26 mouse cellular contexts compared by ENCODE assay signal in the genomic region with DNA sequence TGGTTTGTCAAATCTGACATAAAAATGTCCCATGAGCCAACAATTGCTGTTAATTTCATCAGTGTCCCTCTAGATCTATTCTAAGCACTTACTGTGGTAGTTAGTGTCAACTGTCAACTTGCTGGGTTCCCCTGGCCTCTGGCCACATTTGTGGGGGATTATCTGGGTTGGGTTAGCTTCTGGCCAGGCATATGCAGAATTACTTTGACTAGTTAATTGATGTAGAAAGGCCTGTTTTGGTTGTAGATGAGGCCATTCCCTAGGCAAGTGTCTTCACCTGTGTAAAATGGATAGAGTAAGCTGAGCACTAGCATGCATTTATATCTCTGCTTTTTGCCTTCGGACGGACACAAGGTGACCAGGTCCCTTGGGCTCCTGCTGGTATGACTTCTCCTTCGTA.
"Had no signal": no experiment of that assay in that cellular context is flagged by ENCODE, and none has a peak within 500 bp of the region (broad histone marks: within the 10 kb centered on the region; RNA-seq: fewer than 3 reads in every experiment).

No protein-coding gene starts in this region.

- H3K4me1 ChIP-seq: embryonic facial prominence, embryonic 15.5 days; forebrain, embryonic 12.5 days; forebrain, embryonic 13.5 days; forebrain, embryonic 15.5 days had no signal

- H3K36me3 ChIP-seq: embryonic facial prominence, embryonic 12.5 days; embryonic facial prominence, embryonic 13.5 days; embryonic facial prominence, embryonic 15.5 days; forebrain, embryonic 10.5 days; forebrain, embryonic 12.5 days; forebrain, embryonic 15.5 days had no signal

- H3K4me3 ChIP-seq: embryonic facial prominence, embryonic 10.5 days; embryonic facial prominence, embryonic 12.5 days; embryonic facial prominence, embryonic 13.5 days; embryonic facial prominence, embryonic 15.5 days; erythroblast, embryonic 14.5 days; forebrain, embryonic 10.5 days; forebrain, embryonic 12.5 days; forebrain, embryonic 13.5 days; forebrain, embryonic 15.5 days; gastrocnemius, adult 2 months had no signal

- H3K4me2 ChIP-seq: embryonic facial prominence, embryonic 12.5 days; embryonic facial prominence, embryonic 13.5 days; embryonic facial prominence, embryonic 15.5 days; forebrain, embryonic 12.5 days; forebrain, embryonic 13.5 days; forebrain, embryonic 15.5 days had no signal

- H3K27ac ChIP-seq: embryonic facial prominence, embryonic 10.5 days; embryonic facial prominence, embryonic 12.5 days; embryonic facial prominence, embryonic 13.5 days; embryonic facial prominence, embryonic 15.5 days; forebrain, embryonic 10.5 days; forebrain, embryonic 12.5 days; forebrain, embryonic 13.5 days; forebrain, embryonic 15.5 days; gastrocnemius, adult 2 months had no signal

- H3K27me3 ChIP-seq: embryonic facial prominence, embryonic 12.5 days; embryonic facial prominence, embryonic 13.5 days; embryonic facial prominence, embryonic 15.5 days; forebrain, embryonic 12.5 days; forebrain, embryonic 13.5 days; forebrain, embryonic 15.5 days had no signal

- H3K9me3 ChIP-seq: embryonic facial prominence, embryonic 15.5 days; forebrain, embryonic 12.5 days; forebrain, embryonic 15.5 days had no signal

- H3K9ac ChIP-seq: embryonic facial prominence, embryonic 12.5 days; embryonic facial prominence, embryonic 13.5 days; embryonic facial prominence, embryonic 15.5 days; forebrain, embryonic 12.5 days; forebrain, embryonic 13.5 days; forebrain, embryonic 15.5 days; forebrain, postnatal 0 days had no signal

- DNase-seq: cerebellum, adult 8-10 months; cerebellum, adult 9-10 months; cerebellum, adult 9-11 months; cerebellum, postnatal 10 days; cerebellum, postnatal 14 days; cerebellum, postnatal 25 days; cerebellum, postnatal 36 days; embryo, embryonic 11 days; forebrain, postnatal 0 days; gastrocnemius, adult 2 months; gastrocnemius, postnatal 10 days; gastrocnemius, postnatal 14 days; gastrocnemius, postnatal 25 days; gastrocnemius, postnatal 36 days; heart, adult 18-20 months had no signal

- ATAC-seq: forebrain, embryonic 13.5 days; forebrain, embryonic 14.5 days; forebrain, embryonic 15.5 days; forebrain, embryonic 16.5 days; forebrain, postnatal 0 days had no signal
